Mouse (Mus musculus) CD4-positive, CD25-positive, alpha-beta regulatory T cell, adult 2 months (primary cell): ENCODE measurements at regions not wholly inside any gene's neighbourhood (a gene's known extent, or its start where the extent isn't known, plus 50 kb on each side); places are given as distances from the start of the nearest gene placed in this dataset.

ENCODE experiments used
- DNase-seq: peaks from one replicate; pipeline ENCODE4 v3.0.0-alpha.2; 2012; ENCODE audit warnings: low read depth, low spot score

- peak; percentile 43 for DNase-seq
These were observed 190.2 kb upstream of the Krr1 start for GRCm38 (mm10) chr10:111782195-111782810.

DNA sequence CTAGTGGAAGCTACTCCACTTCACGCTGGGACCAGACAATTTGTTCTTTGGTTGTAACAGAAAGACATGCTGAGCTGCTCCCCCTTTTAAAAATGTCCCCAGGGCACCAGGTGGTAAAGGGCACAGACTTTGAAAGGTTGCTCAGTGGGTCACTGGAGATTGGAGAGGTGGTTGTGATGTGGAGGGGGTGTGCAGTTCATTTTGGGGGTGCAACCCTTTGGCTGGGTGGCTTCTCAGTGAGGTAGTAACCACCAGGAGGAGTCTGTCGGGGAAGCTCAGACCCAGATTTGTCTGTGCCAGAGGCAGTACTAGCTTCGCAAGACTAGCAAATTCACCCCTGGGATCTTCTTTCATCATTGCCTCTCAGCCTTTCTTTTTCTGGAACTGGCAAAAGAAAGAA is 189.0 kb upstream of the Krr1 start:
- no peak for DNase-seq

- DNase-seq, result no peak
These were observed 188.2 kb upstream of the Krr1 start for GRCm38 (mm10) chr10:111784065-111784853.

GRCm38 (mm10) chr10:111787175-111787574 is 185.3 kb upstream of the Krr1 start:
- DNase-seq, result no peak

DNA sequence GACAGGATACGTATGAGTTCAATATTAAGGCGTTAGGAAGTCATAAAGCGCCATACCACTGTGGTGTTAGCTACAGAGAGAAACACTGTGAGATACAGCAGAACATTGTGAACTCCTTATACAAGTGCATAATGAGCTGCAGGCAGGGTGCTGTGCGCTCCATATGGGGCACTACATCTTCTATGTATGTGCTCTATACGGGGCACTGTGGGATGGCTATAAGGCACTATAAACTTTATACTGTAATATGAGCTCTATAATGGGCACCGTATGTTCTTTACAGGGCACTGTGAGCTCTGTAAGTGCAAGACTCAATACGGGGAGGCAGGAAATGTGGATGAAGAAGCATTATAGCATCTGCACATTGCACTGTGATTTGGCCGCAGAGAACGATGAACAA is 183.2 kb upstream of the Krr1 start:
- no peak for DNase-seq

GRCm38 (mm10) chr10:111790911-111791310 is 181.6 kb upstream of the Krr1 start:
- no peak for DNase-seq

DNA sequence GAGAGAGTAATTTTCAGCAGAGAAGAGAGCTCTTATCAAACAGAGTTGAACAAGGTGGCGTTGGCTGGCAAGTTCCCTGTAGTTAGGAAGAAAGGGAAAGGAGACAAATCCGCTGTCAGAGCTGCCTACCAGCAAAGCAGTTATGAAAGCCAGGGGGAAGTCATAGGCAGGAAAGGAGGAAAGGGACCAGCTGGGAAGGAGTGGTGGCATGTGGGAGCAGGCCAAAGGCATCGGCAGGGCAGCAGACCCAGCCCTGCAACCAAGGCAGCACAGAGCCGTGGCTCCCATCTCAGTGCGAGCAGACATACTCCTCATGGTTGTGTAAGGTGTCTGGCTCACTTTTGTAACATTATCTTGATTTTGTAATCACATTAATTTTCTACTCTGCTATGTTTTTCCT is 177.4 kb upstream of the Krr1 start:
- no peak for DNase-seq

- no peak for DNase-seq
These were observed 176.7 kb upstream of the Krr1 start for GRCm38 (mm10) chr10:111795756-111796155.

DNA sequence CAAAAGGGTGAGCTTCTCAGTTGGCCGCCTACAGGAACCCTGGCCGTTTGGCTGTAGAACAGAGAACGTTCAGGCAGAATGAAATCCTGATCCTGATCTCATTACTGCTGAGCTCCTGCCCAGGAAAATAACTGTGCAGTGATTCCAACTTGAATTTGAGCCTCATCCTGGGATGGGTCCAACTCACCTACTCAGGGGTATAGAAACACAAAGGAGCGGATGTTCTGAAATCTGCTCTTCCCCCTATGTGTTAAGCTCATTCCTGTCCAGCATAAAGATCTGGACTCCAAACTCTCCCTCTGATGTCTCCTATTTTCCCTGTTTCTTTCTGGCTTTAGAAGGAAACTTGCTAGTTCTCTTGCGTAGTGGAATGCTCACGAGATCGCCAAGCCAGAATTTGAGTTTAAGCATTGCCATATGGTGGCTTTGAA is 173.6 kb upstream of the Krr1 start:
- DNase-seq, result no peak

- DNase-seq, result no peak
These were observed 172.4 kb upstream of the Krr1 start for GRCm38 (mm10) chr10:111799850-111800589.

DNA sequence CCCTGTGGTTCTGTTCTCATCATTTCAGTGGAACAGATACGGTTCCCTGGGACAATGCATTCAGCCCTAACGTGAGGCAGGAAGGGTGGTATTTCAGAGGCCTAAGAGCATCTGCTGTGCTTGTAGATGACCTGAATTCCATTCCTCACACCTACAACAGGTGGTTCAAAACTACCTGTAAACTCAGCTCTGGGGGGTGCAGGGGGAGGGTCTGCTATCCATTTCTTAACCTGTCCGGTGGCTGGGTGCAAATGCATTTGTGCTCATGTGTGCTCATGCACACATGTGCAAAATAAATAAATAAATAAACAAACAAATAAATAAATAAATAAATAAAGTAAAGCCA is 171.9 kb upstream of the Krr1 start:
- no peak for DNase-seq

- DNase-seq, result no peak
These were observed 171.3 kb upstream of the Krr1 start for GRCm38 (mm10) chr10:111801021-111801793.

- no peak for DNase-seq
These were observed 170.6 kb upstream of the Krr1 start for GRCm38 (mm10) chr10:111801794-111802359.

- no peak for DNase-seq
These were observed 166.1 kb upstream of the Krr1 start for GRCm38 (mm10) chr10:111806333-111806732.

DNA sequence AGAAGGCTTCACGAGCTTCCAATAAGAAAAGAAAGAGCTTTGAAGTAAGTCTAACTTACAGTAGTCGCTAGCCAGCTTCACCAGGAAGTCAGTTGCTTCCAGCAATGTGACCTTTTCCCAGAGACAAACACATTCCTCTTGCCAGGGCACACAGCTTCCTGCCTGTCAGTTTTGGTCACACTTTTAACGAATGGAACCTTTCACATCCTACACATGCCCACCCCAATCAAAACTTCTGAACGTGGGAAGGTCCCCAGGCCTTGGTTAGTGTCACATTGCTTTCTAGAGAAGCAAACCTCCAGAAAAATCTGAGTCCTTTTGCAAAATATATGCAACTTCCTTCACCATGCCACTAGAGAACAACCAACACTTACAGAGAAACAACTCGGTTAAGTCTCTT is 165.5 kb upstream of the Krr1 start:
- no peak for DNase-seq

DNA sequence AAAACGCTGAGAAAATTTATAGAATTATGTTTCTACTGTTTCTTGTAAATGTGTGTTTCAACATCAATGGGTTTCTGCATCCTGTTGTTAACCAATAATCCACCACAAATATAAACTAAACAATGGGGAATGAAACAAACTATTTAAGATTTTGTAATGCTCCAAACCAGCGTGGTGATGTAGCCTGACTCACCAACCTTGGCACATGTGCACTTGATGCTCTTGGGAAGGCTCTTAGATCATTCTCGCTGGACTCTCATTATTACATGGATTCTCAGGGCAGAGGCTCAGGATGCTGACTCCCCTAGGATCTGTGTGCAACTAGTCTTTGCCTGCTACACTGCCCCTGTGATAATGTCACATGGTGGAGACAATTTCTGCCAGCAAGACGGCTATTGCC is 158.7 kb upstream of the Krr1 start:
- DNase-seq, result no peak

GRCm38 (mm10) chr10:111814648-111815047 is 157.8 kb upstream of the Krr1 start:
- no peak for DNase-seq

- DNase-seq, result no peak
These were observed 157.3 kb upstream of the Krr1 start for GRCm38 (mm10) chr10:111815160-111815559.

GRCm38 (mm10) chr10:111815821-111816599 is 156.5 kb upstream of the Krr1 start:
- no peak for DNase-seq

GRCm38 (mm10) chr10:111819755-111820451 is 152.6 kb upstream of the Krr1 start:
- DNase-seq, result no peak
